Mouse (Mus musculus) liver, embryonic 13.5 days (tissue): ENCODE results near the gene Rbm10. TPM values are rescaled to one million over a fixed set of nuclear protein-coding genes. Genes with fewer than 3 reads are reported as not detected.

Source experiments
- ATAC-seq: fragments of 200-750 bp; cut with Nextera tagmentation; 2 replicates; pipeline ENCODE4 v1.8.0; 2017; ENCODE audit warnings: low read depth, mild to moderate bottlenecking, moderate number of reproducible peaks, moderate library complexity
- DNase-seq: peaks from one replicate; pipeline ENCODE4 v3.0.0; 2022
- H3K27ac ChIP-seq: fragments of 300-500 bp; sonication (generic); 2 replicates; pipeline ENCODE4 v1.5.1; 2015; ENCODE audit warnings: moderate library complexity, mild to moderate bottlenecking, inconsistent platforms
- H3K27me3 ChIP-seq: fragments of 300-500 bp; sonication (generic); 2 replicates; pipeline ENCODE4 v1.6.1; 2015; ENCODE audit warnings: mild to moderate bottlenecking, inconsistent platforms
- H3K36me3 ChIP-seq: fragments of 300-500 bp; sonication (generic); 2 replicates; pipeline ENCODE4 v1.6.1; 2015; ENCODE audit warnings: mild to moderate bottlenecking, inconsistent platforms
- H3K4me1 ChIP-seq: fragments of 300-500 bp; sonication (generic); replicated peaks from 2 replicates; pipeline ENCODE4 v1.6.1; 2015; ENCODE audit warnings: inconsistent platforms
- H3K4me2 ChIP-seq: fragments of 300-500 bp; sonication (generic); 2 replicates; pipeline ENCODE4 v1.6.1; 2015; ENCODE audit warnings: inconsistent platforms, mild to moderate bottlenecking, moderate library complexity
- H3K4me3 ChIP-seq: fragments of 300-500 bp; sonication (generic); replicated peaks from 2 replicates; pipeline ENCODE4 v1.5.1; 2015; ENCODE audit warnings: mild to moderate bottlenecking, inconsistent platforms
- H3K9ac ChIP-seq: fragments of 300-500 bp; sonication (generic); 2 replicates; pipeline ENCODE4 v1.6.1; 2015; ENCODE audit warnings: mild to moderate bottlenecking, inconsistent platforms
- H3K9me3 ChIP-seq: fragments of 300-500 bp; sonication (generic); replicated peaks from 2 replicates; pipeline ENCODE4 v1.6.1; 2016; ENCODE audit warnings: inconsistent platforms
- WGBS: fragments of 180-500 bp; shearing (Covaris S2); methylation state at CpG from one replicate; pipeline ENCODE4 v1.1.7; 2015; ENCODE audit not compliant: insufficient replicate concordance; 5-methylcytosine and 5-hydroxymethylcytosine counted together
- polyA plus RNA-seq: library from polyadenylated mRNA; unstranded; fragments of >200 nt; fragmentation: Nextera tagmentation; extraction: Ambion mirVana; gene quantifications from 2 replicates; pipeline ENCODE4 v1.2.1, GENCODE M21; 2015

Rbm10 gene
- polyA plus RNA-seq, 1 experiment from 2014 or later, result 35.9 TPM

- Histone ChIP-seq H3K4me2 (peak within 1 kb of the TSS; percentile 82), H3K27me3 (no peaks in the 10 kb centered on the region), H3K9me3 (no peaks in the 10 kb centered on the region), H3K4me3 (peak within 1 kb of the TSS; percentile 64), H3K27ac (peak within 1 kb of the TSS; percentile 69), H3K9ac (peak within 1 kb of the TSS; percentile 74), H3K4me1 (peaks cover 5% of the 10 kb centered on the region; the same call in 1 of the 2 replicates), H3K36me3 (no peaks in the 10 kb centered on the region)
- WGBS, result 8% methylated on average over 27 of the region's 27 CpGs
- ATAC-seq (peak; percentile 78), DNase-seq (peak; percentile 77)
Measured at GRCm38 (mm10) chrX:20658026-20658652, 40.8 kb downstream of the Rbm10 start, which contains the start of gene Uba1. Gene Uba1 (plus strand): TSS chrX:20658326.

- ATAC-seq (peak; percentile 11; the same call in 1 of the 2 replicates), DNase-seq (peak; percentile 5)
- peaks cover 8% of the 10 kb centered on the region for H3K4me1 ChIP-seq
- H3K4me2 ChIP-seq, result peak overlapping the region; percentile 82
- WGBS, result 12% methylated on average over 24 of the region's 24 CpGs
- peak overlapping the region; percentile 69 for H3K27ac ChIP-seq
- H3K27me3 ChIP-seq, result no peaks in the 10 kb centered on the region
- peak overlapping the region; percentile 74 for H3K9ac ChIP-seq
- no peaks in the 10 kb centered on the region for H3K9me3 ChIP-seq
- H3K36me3 ChIP-seq, result no peaks in the 10 kb centered on the region
- H3K4me3 ChIP-seq, result peak overlapping the region; percentile 64
Measured at GRCm38 (mm10) chrX:20658891-20659406, 41.6 kb downstream of the Rbm10 start.

GRCm38 (mm10) chrX:20662317-20662715 is 45.0 kb downstream of the Rbm10 start:
- no peak for DNase-seq
- peak overlapping the region; percentile 72; the same call in 1 of the 2 replicates for H3K4me3 ChIP-seq
- no peaks in the 10 kb centered on the region for H3K27me3 ChIP-seq
- no peaks in the 10 kb centered on the region for H3K9me3 ChIP-seq
- H3K4me2 ChIP-seq, result no peak overlapping the region
- H3K27ac ChIP-seq, result peak overlapping the region; percentile 43
- H3K4me1 ChIP-seq, result peaks cover 32% of the 10 kb centered on the region
- no peak overlapping the region for H3K9ac ChIP-seq
- no peak for ATAC-seq
- 31% methylated on average over 5 of the region's 5 CpGs for WGBS
- peaks cover 8% of the 10 kb centered on the region for H3K36me3 ChIP-seq

- Histone ChIP-seq H3K4me2 (peak overlapping the region; percentile 74), H3K9me3 (no peaks in the 10 kb centered on the region), H3K4me3 (peak overlapping the region; percentile 72), H3K36me3 (peaks cover 13% of the 10 kb centered on the region), H3K27me3 (no peaks in the 10 kb centered on the region), H3K27ac (peak overlapping the region; percentile 81), H3K4me1 (peaks cover 32% of the 10 kb centered on the region), H3K9ac (peak overlapping the region; percentile 84)
- peak; percentile 82 for DNase-seq
- WGBS, result 13% methylated on average over 28 of the region's 28 CpGs
- peak; percentile 81 for ATAC-seq
Measured at GRCm38 (mm10) chrX:20662716-20663443, 45.6 kb downstream of the Rbm10 start.

- no peaks in the 10 kb centered on the region for H3K9me3 ChIP-seq
- H3K27ac ChIP-seq, result peak overlapping the region; percentile 81
- no peak for DNase-seq
- 19% methylated on average over 9 of the region's 9 CpGs for WGBS
- H3K4me2 ChIP-seq, result peak overlapping the region; percentile 74
- ATAC-seq, result peak; percentile 12; the same call in 1 of the 2 replicates
- H3K36me3 ChIP-seq, result peaks cover 19% of the 10 kb centered on the region
- H3K4me3 ChIP-seq, result peak overlapping the region; percentile 72
- H3K4me1 ChIP-seq, result peaks cover 32% of the 10 kb centered on the region
- H3K27me3 ChIP-seq, result no peaks in the 10 kb centered on the region
- H3K9ac ChIP-seq, result peak overlapping the region; percentile 84
Measured at GRCm38 (mm10) chrX:20663444-20663790, 46.1 kb downstream of the Rbm10 start.

- WGBS, result 10% methylated on average over 16 of the region's 16 CpGs
Measured at GRCm38 (mm10) chrX:20687519-20688067, 70.3 kb downstream of the Rbm10 start, which contains the start of gene Cdk16. Gene Cdk16 (plus strand): TSS chrX:20687954.

GRCm38 (mm10) chrX:20688068-20688547 is 70.8 kb downstream of the Rbm10 start:
- Histone ChIP-seq H3K4me2 (peak overlapping the region; percentile 80), H3K9ac (peak overlapping the region; percentile 94), H3K4me1 (peaks cover 25% of the 10 kb centered on the region), H3K27me3 (no peaks in the 10 kb centered on the region), H3K36me3 (peaks cover 13% of the 10 kb centered on the region), H3K27ac (peak overlapping the region; percentile 90), H3K4me3 (peak overlapping the region; percentile 81), H3K9me3 (no peaks in the 10 kb centered on the region)
- WGBS, result 7% methylated on average over 33 of the region's 33 CpGs
- peak; percentile 75 for DNase-seq
- ATAC-seq, result peak; percentile 85

More at GRCm38 (mm10) chrX:20687519-20688067, 70.3 kb downstream of the Rbm10 start, which contains the start of gene Cdk16:
- Histone ChIP-seq H3K27ac (peak within 1 kb of the TSS; percentile 90), H3K9me3 (no peaks in the 10 kb centered on the region), H3K4me3 (peak within 1 kb of the TSS; percentile 81), H3K9ac (peak within 1 kb of the TSS; percentile 94), H3K27me3 (no peaks in the 10 kb centered on the region), H3K4me1 (peaks cover 25% of the 10 kb centered on the region), H3K4me2 (peak within 1 kb of the TSS; percentile 80), H3K36me3 (peaks cover 13% of the 10 kb centered on the region)
- DNase-seq (peak; percentile 84), ATAC-seq (peak; percentile 92)

GRCm38 (mm10) chrX:20688615-20689014 is 71.3 kb downstream of the Rbm10 start:
- ATAC-seq (peak; percentile 39), DNase-seq (peak; percentile 52)
- H3K9ac ChIP-seq, result peak overlapping the region; percentile 94
- peak overlapping the region; percentile 81 for H3K4me3 ChIP-seq
- H3K27me3 ChIP-seq, result no peaks in the 10 kb centered on the region
- peak overlapping the region; percentile 80 for H3K4me2 ChIP-seq
- H3K36me3 ChIP-seq, result peaks cover 15% of the 10 kb centered on the region
- peak overlapping the region; percentile 90 for H3K27ac ChIP-seq
- 7% methylated on average over 30 of the region's 35 CpGs for WGBS
- peaks cover 25% of the 10 kb centered on the region for H3K4me1 ChIP-seq
- no peaks in the 10 kb centered on the region for H3K9me3 ChIP-seq

- H3K4me2 ChIP-seq, result no peak overlapping the region
- no peak overlapping the region for H3K9ac ChIP-seq
- H3K27me3 ChIP-seq, result no peaks in the 10 kb centered on the region
- H3K9me3 ChIP-seq, result no peaks in the 10 kb centered on the region
- ATAC-seq (no peak), DNase-seq (no peak)
- 58% methylated on average over 3 of the region's 3 CpGs for WGBS
- peaks cover 40% of the 10 kb centered on the region for H3K36me3 ChIP-seq
- H3K27ac ChIP-seq, result no peak overlapping the region
- H3K4me3 ChIP-seq, result no peak overlapping the region
- peaks cover 22% of the 10 kb centered on the region for H3K4me1 ChIP-seq
Measured at GRCm38 (mm10) chrX:20691566-20691965, 74.3 kb downstream of the Rbm10 start.

GRCm38 (mm10) chrX:20692616-20693015 is 75.3 kb downstream of the Rbm10 start:
- 73% methylated on average over 1 of the region's 1 CpGs for WGBS
- Histone ChIP-seq H3K36me3 (peaks cover 51% of the 10 kb centered on the region), H3K27me3 (no peaks in the 10 kb centered on the region), H3K9me3 (no peaks in the 10 kb centered on the region), H3K9ac (no peak overlapping the region), H3K4me3 (no peak overlapping the region), H3K27ac (no peak overlapping the region), H3K4me2 (no peak overlapping the region), H3K4me1 (peaks cover 17% of the 10 kb centered on the region)
- DNase-seq, result no peak
- no peak for ATAC-seq

- Histone ChIP-seq H3K9me3 (no peaks in the 10 kb centered on the region), H3K27ac (no peak overlapping the region), H3K36me3 (peaks cover 69% of the 10 kb centered on the region), H3K4me1 (0 out of 2 replicates have a peak, but pooled peaks cover 1% of the 10 kb centered on the region), H3K4me3 (no peak overlapping the region), H3K27me3 (no peaks in the 10 kb centered on the region), H3K4me2 (no peak overlapping the region), H3K9ac (no peak overlapping the region)
- no peak for ATAC-seq
- DNase-seq, result no peak
- 92% methylated on average over 4 of the region's 4 CpGs for WGBS
Measured at GRCm38 (mm10) chrX:20695842-20696241, 78.5 kb downstream of the Rbm10 start.
